Mouse (Mus musculus): ENCODE measurements around the gene Hmgcl. TPM values are rescaled to one million over a fixed set of nuclear protein-coding genes. Genes with fewer than 3 reads are reported as not detected.
"Not testable (repeated sequence)": the region's sequence is repeated elsewhere in the genome, so short reads cannot be mapped to it uniquely, and the experiment has no call there.

Gene Hmgcl
- total RNA-seq, 2 experiments from 2014 or later = 41.5 to 42.3 TPM

- DNase-seq = no peak
These were observed 19.4 kb upstream of the Hmgcl start for GRCm38 (mm10) chr4:135926861-135927260.

GRCm38 (mm10) chr4:135928376-135928775 is 17.9 kb upstream of the Hmgcl start:
- DNase-seq = no peak

GRCm38 (mm10) chr4:135929405-135929804 is 16.8 kb upstream of the Hmgcl start:
- no peak for DNase-seq

DNA sequence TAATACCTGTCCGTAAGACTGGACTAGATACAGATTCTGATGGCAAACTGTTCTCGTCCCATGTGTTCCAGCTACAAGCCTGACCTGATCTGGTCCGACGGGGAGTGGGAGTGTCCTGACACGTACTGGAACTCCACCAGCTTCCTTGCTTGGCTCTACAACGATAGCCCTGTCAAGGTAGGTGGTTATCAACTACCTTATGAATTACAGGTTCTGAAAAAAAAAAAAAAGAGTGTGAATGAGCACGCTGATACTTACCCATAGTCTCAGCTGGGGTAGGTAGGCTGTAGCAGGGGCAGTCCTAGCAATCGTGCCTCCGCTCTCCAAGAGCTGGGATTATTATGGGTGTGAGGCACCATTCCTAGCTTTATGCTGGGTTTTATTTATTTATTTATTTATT is 16.4 kb upstream of the Hmgcl start:
- DNase-seq = no peak

DNA sequence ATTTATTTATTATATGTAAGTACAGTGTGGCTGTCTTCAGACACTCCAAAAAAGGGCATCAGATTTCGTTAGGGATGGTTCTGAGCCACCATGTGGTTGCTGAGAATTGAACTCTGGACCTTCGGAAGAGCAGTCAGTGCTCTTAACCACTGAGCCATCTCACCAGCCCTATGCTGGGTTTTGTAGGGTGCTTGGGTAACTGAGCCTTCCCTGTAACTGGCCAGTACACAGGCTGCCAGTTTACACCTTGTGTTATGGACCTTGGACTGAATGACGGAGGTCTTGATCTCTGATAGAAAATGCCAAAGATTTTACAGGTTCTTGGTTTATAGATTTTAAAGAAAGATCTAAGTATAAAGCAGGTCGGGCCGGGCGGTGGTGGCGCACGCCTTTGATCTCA is 16.0 kb upstream of the Hmgcl start:
- no peak for DNase-seq

DNA sequence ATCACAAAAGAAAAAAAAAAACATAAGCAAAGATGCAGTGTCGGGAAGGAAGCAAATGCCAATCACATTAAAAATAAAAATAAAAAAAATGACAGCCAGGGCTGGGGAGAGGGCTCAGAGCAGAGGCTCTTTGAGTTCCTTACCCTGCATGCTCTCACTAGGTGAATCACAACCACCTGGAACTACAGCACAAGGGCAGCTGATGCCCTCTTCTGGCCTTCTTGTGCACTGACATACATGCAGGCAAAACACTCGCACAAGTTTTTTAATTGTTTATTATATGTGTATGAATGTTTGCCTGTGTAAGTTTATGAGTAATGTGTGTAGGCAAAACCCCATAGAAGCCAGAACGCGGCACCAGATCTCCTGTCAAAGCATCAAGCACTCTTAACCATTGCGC is 14.4 kb upstream of the Hmgcl start:
- DNase-seq = no peak

DNA sequence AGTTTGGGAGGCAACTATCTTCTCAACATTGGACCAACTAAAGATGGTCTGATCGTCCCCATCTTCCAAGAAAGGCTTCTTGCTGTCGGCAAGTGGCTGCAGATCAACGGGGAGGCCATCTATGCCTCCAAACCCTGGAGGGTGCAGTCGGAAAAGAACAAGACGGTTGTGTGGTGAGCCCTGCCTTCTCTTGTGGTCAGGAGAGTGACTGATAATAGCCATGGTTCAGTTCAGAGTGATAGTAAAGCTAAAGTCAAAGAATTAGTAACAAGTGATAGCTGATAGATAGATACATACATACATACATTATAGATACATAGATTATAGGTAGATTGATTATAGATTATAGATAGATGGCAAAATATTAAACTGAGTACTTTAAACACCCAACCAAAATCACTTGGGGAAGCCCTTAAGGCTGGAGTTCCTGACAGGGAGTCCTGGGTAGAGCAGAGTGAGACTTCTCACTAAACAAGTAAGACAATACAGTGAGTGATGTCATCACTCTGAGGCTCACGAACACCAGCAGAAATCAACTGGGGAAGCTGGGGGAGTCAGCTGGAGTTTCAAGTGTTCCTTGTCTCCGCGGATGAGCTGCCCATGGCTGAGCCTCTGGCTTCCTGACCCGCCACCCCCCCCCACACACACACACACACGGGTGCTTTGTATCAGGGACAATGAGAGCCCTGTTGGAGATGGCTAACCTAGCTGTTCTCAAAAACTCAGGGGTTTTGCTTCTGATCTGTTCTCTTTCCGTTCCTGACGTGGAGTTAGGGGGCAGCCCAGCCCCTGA is 11.3 kb upstream of the Hmgcl start:
- no peak for DNase-seq

DNA sequence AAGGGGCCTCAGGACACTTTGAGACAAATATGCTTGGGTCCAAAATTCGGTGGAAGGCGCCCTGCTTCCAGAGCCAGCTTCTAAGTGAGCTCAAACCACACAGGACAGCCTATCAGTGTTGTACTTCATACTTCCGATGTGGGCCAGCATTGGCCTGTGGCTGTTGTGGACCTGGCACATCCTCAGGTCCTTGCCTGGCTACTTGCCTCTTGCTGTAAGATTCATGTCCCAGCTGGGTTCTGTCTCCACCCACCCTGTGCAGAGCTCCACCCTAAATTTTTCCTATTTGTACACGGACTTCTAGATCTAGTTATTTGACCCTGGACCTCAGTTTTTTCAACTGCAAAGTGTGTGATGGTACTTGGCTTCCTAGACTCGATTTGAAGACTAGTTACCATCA is 10.7 kb upstream of the Hmgcl start:
- peak; percentile 50 for DNase-seq

DNA sequence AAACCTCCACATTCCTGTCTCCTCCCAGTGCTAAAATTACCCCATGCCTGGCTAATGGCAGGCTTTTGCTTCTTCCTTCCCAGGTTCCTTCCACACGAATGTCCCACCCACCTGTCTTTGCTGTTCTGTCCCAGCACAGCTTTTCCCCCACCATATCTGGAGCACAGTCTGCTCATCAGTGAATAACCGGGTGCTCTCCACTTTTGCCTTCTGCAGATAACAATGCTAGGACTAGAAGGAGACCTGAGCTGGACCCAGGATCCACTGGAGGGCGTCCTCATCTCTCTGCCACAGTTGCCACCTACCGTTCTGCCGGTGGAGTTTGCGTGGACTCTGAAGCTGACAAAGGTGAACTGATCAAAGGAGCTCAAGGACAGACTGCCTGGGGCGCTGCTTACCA is 7.4 kb upstream of the Hmgcl start:
- no peak for DNase-seq

DNA sequence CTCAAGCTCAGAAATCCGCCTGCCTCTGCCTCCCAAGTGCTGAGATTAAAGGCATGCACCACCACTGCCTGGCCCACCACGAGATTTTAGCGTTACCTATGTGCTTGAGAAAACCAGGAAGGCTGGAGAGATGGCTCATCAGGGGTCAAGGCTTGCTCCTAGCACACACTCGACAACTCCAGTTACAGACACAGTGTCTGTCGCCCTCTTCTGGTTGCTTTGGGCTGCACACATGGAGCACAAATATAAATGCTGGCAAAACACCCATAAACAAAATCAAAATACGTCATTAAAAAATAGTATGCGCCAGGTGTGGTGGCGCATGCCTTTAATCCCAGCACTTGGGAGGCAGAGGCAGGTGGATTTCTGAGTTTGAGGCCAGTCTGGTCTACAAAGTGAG is 5.2 kb upstream of the Hmgcl start:
- DNase-seq = not testable (repeated sequence)

- no peak for DNase-seq
These were observed 4.1 kb upstream of the Hmgcl start for GRCm38 (mm10) chr4:135942193-135942592.

DNA sequence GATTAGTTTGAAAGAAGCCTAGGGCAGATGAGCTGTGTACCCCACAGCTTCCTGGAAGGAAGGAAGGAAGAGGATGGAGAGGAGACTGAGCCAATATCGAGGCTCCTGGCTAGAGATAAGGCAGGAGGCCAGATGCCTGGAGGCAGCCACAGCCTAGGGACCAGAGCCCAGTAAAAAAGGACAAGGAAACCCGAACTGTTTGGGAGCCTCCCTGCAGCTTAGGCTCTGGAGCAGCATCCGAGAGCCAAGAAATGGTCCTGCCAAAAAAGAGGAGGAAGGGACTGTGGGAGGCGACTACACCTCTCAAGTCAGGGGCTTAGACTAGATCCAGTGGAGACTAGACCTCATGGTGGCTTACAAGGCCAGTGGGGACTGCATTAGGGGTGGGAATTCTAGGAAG is 2.9 kb upstream of the Hmgcl start:
- peak; percentile 71 for DNase-seq

GRCm38 (mm10) chr4:135945706-135946105 is 542 bp upstream of the Hmgcl start:
- DNase-seq = no peak

GRCm38 (mm10) chr4:135946659-135947301 is 532 bp downstream of the Hmgcl start:
- DNase-seq = no peak

DNA sequence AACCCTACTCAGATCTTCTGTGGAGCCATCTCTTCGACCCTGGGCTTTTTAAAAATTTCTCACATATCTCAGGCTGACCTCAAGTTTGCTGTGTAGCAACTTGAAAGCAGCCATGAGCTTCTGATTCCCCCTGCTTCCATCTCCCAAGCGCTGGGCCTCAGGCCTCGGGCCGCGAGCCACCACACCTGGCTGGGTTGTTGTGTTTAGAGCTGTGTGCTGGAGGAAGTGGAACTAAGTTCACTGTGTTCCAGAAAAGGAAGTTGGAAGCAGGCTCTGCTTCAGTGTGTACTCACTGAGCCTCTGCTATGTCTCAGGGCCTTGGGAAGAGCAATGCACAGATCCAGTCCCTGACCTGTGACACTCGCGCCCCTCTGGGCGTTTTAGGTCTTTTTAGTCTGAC is 1.9 kb downstream of the Hmgcl start:
- no peak for DNase-seq

GRCm38 (mm10) chr4:135949475-135949874 is 3.2 kb downstream of the Hmgcl start:
- no peak for DNase-seq

DNA sequence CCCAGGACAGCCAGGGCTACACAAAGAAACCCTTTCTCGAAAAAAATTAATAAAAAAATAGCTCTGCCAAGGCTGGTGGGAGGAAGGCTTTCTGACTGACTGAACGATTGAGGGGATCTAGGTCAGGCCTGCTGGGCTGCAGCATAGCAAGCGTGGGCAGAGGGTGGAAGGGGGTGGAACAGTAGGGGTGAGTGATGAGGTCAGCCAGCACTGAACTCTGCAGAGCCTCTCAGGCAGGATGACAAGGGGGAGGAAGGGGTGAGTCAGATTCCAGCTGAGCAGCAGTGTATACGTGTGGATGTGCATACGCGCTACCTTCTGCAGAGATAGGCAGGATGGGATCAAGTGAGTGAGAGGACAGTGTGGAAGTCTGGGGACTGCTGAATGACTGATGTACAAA is 3.7 kb downstream of the Hmgcl start:
- DNase-seq = no peak

- no peak for DNase-seq
These were observed 4.1 kb downstream of the Hmgcl start for GRCm38 (mm10) chr4:135950365-135950764.

- no peak for DNase-seq
These were observed 5.3 kb downstream of the Hmgcl start for GRCm38 (mm10) chr4:135951505-135951904.

- no peak for DNase-seq
These were observed 6.9 kb downstream of the Hmgcl start for GRCm38 (mm10) chr4:135953179-135953578.

GRCm38 (mm10) chr4:135954241-135954640 is 8.0 kb downstream of the Hmgcl start:
- no peak for DNase-seq

GRCm38 (mm10) chr4:135955886-135956285 is 9.6 kb downstream of the Hmgcl start:
- DNase-seq = no peak

GRCm38 (mm10) chr4:135958354-135958753 is 12.1 kb downstream of the Hmgcl start:
- no peak for DNase-seq

- DNase-seq = no peak
These were observed 14.5 kb downstream of the Hmgcl start for GRCm38 (mm10) chr4:135960717-135961116.

Measured in gastrocnemius, postnatal 25 days (tissue).